Mouse (Mus musculus) heart, embryonic 16.5 days (tissue): ENCODE data around the gene Aven. TPM values are rescaled to one million over a fixed set of nuclear protein-coding genes. Genes with fewer than 3 reads are reported as not detected.
"Not testable (repeated sequence)": the region's sequence is repeated elsewhere in the genome, so short reads cannot be mapped to it uniquely, and the experiment has no call there.

ENCODE experiments used
- ATAC-seq: fragments of 200-750 bp; cut with Nextera tagmentation; replicated peaks from 2 replicates; pipeline ENCODE4 v1.8.0; 2017; ENCODE audit warnings: moderate number of reproducible peaks; ENCODE audit not compliant: insufficient read depth, low FRiP score; ENCODE audit errors: extremely low read depth
- H3K27ac ChIP-seq: fragments of 300-500 bp; sonication (generic); 2 replicates; pipeline ENCODE4 v1.5.1; 2014; ENCODE audit warnings: mild to moderate bottlenecking, low read length, control low read depth, moderate library complexity
- H3K27me3 ChIP-seq: fragments of 300-500 bp; sonication (generic); 2 replicates; pipeline ENCODE4 v1.6.1; 2014; ENCODE audit warnings: low read length, mixed read lengths; ENCODE audit not compliant: control insufficient read depth, insufficient read depth
- H3K36me3 ChIP-seq: fragments of 300-500 bp; sonication (generic); 2 replicates; pipeline ENCODE4 v1.6.1; 2014; ENCODE audit not compliant: control insufficient read depth, insufficient read depth
- H3K4me1 ChIP-seq: fragments of 300-500 bp; sonication (generic); 2 replicates; pipeline ENCODE4 v1.6.1; 2014; ENCODE audit warnings: low read length, mixed read lengths; ENCODE audit not compliant: control insufficient read depth, insufficient read depth
- H3K4me2 ChIP-seq: fragments of 300-500 bp; sonication (generic); 2 replicates; pipeline ENCODE4 v1.6.1; 2014; ENCODE audit warnings: low read depth, mild to moderate bottlenecking, control low read depth, low read length
- H3K4me3 ChIP-seq: fragments of 300-500 bp; sonication (generic); 2 replicates; pipeline ENCODE4 v1.5.1; 2014; ENCODE audit warnings: mild to moderate bottlenecking, control low read depth, low read length
- H3K9ac ChIP-seq: fragments of 300-500 bp; sonication (generic); 2 replicates; pipeline ENCODE4 v1.6.1; 2014; ENCODE audit warnings: low read length, control low read depth
- H3K9me3 ChIP-seq: fragments of 300-500 bp; sonication (generic); replicated peaks from 2 replicates; pipeline ENCODE4 v1.6.1; 2016; ENCODE audit warnings: low read length; ENCODE audit not compliant: control insufficient read depth
- WGBS: fragments of 180-500 bp; shearing (Covaris S2); extraction: QIAGEN DNeasy Blood & Tissue Kit; methylation state at CpG from one replicate; pipeline ENCODE4 v1.1.7; 2014; 5-methylcytosine and 5-hydroxymethylcytosine counted together
- polyA plus RNA-seq: library from polyadenylated mRNA; unstranded; fragments of >200 nt; fragmentation: Nextera tagmentation; extraction: Ambion mirVana; gene quantifications from 2 replicates; pipeline ENCODE4 v1.2.1, GENCODE M21; 2015

The Aven gene
- 4.0 and 4.6 TPM in 2 replicates for polyA plus RNA-seq

- under 1% methylated on average over 79 of the region's 87 CpGs for WGBS
- H3K36me3 ChIP-seq, result no peaks in the 10 kb centered on the region
- H3K9me3 ChIP-seq, result no peaks in the 10 kb centered on the region
- H3K27me3 ChIP-seq, result no peaks in the 10 kb centered on the region
- peak within 1 kb of the TSS; percentile 100 for H3K27ac ChIP-seq
- peak within 1 kb of the TSS; percentile 99 for H3K9ac ChIP-seq
- peak; percentile 93 for ATAC-seq
- peak within 1 kb of the TSS; percentile 80 for H3K4me2 ChIP-seq
- H3K4me3 ChIP-seq, result peak within 1 kb of the TSS; percentile 84
- peaks cover 11% of the 10 kb centered on the region for H3K4me1 ChIP-seq
Measured at GRCm38 (mm10) chr2:112492856-112493538, at the start of gene Aven. Gene Aven, plus strand, starts transcription at chr2:112492964.

- no peaks in the 10 kb centered on the region for H3K36me3 ChIP-seq
- H3K27me3 ChIP-seq, result no peaks in the 10 kb centered on the region
- no peak overlapping the region for H3K4me2 ChIP-seq
- H3K27ac ChIP-seq, result no peak overlapping the region
- no peak for ATAC-seq
- no peak overlapping the region for H3K9ac ChIP-seq
- H3K9me3 ChIP-seq, result no peaks in the 10 kb centered on the region
- 63% methylated on average over 2 of the region's 2 CpGs for WGBS
- no peak overlapping the region for H3K4me3 ChIP-seq
- H3K4me1 ChIP-seq, result no peaks in the 10 kb centered on the region
Measured at GRCm38 (mm10) chr2:112443491-112443890, 49.3 kb upstream of the Aven start.

- no peaks in the 10 kb centered on the region for H3K36me3 ChIP-seq
- no peaks in the 10 kb centered on the region for H3K4me1 ChIP-seq
- ATAC-seq, result no peak
Measured at GRCm38 (mm10) chr2:112445511-112445910, 47.3 kb upstream of the Aven start.

GRCm38 (mm10) chr2:112448046-112448445 lies 44.7 kb upstream of the Aven start:
- ATAC-seq, H3K9ac ChIP-seq, H3K27me3 ChIP-seq, H3K4me3 ChIP-seq, H3K4me2 ChIP-seq, H3K27ac ChIP-seq, H3K4me1 ChIP-seq, H3K9me3 ChIP-seq, H3K36me3 ChIP-seq: not testable (repeated sequence)
- WGBS, result 73% methylated on average over 4 of the region's 4 CpGs

More at GRCm38 (mm10) chr2:112445511-112445910, 47.3 kb upstream of the Aven start:
- Histone ChIP-seq H3K9ac (no peak overlapping the region), H3K4me2 (no peak overlapping the region), H3K9me3 (no peaks in the 10 kb centered on the region), H3K27me3 (no peaks in the 10 kb centered on the region), H3K4me3 (no peak overlapping the region), H3K27ac (no peak overlapping the region)

GRCm38 (mm10) chr2:112448510-112449059 lies 44.2 kb upstream of the Aven start:
- H3K9ac ChIP-seq, result no peak overlapping the region
- H3K4me1 ChIP-seq, result no peaks in the 10 kb centered on the region
- no peak overlapping the region for H3K4me2 ChIP-seq
- no peaks in the 10 kb centered on the region for H3K9me3 ChIP-seq
- no peaks in the 10 kb centered on the region for H3K27me3 ChIP-seq
- H3K27ac ChIP-seq, result no peak overlapping the region
- no peak overlapping the region for H3K4me3 ChIP-seq
- no peaks in the 10 kb centered on the region for H3K36me3 ChIP-seq
- ATAC-seq, result no peak

GRCm38 (mm10) chr2:112449597-112450296 lies 43.0 kb upstream of the Aven start:
- Histone ChIP-seq H3K27me3 (no peaks in the 10 kb centered on the region), H3K36me3 (no peaks in the 10 kb centered on the region), H3K4me2 (no peak overlapping the region), H3K4me1 (peaks cover 2% of the 10 kb centered on the region; the same call in 1 of the 2 replicates), H3K9me3 (no peaks in the 10 kb centered on the region), H3K4me3 (no peak overlapping the region), H3K27ac (no peak overlapping the region), H3K9ac (no peak overlapping the region)
- WGBS, result 25% methylated on average over 4 of the region's 4 CpGs
- no peak for ATAC-seq

GRCm38 (mm10) chr2:112452513-112452912 lies 40.3 kb upstream of the Aven start:
- not testable (repeated sequence) for H3K4me1 ChIP-seq, H3K4me3 ChIP-seq, H3K9me3 ChIP-seq, H3K4me2 ChIP-seq, H3K9ac ChIP-seq, H3K27me3 ChIP-seq, H3K27ac ChIP-seq, H3K36me3 ChIP-seq, ATAC-seq

GRCm38 (mm10) chr2:112454125-112454861 lies 38.5 kb upstream of the Aven start:
- WGBS, result 26% methylated on average over 17 of the region's 17 CpGs
- ATAC-seq, result no peak; the same call in 1 of the 2 replicates
- Histone ChIP-seq H3K4me1 (peaks cover 10% of the 10 kb centered on the region), H3K4me3 (peak overlapping the region; percentile 81), H3K4me2 (peak overlapping the region; percentile 89), H3K27ac (peak overlapping the region; percentile 92), H3K9me3 (no peaks in the 10 kb centered on the region), H3K9ac (peak overlapping the region; percentile 87), H3K27me3 (no peaks in the 10 kb centered on the region), H3K36me3 (no peaks in the 10 kb centered on the region)
